ENCODE assay signal across 43 mouse cellular contexts in genomic region chr6:146995878-146996277, GRCm38 (mm10). TPM values are rescaled to one million over a fixed set of nuclear protein-coding genes. Genes with fewer than 3 reads are reported as not detected.
"Had no signal": no experiment of that assay in that cellular context is flagged by ENCODE, and none has a peak within 500 bp of the region (broad histone marks: within the 10 kb centered on the region; RNA-seq: fewer than 3 reads in every experiment).

No protein-coding gene starts in this region.

- H3K4me1 ChIP-seq: hindbrain, embryonic 10.5 days; hindbrain, embryonic 12.5 days; hindbrain, embryonic 13.5 days; hindbrain, embryonic 15.5 days; intestine, embryonic 15.5 days; kidney, embryonic 15.5 days had no signal

- H3K4me3 ChIP-seq: heart, embryonic 12.5 days; heart, embryonic 13.5 days; heart, embryonic 15.5 days; hindbrain, embryonic 10.5 days; hindbrain, embryonic 12.5 days; hindbrain, embryonic 13.5 days; hindbrain, embryonic 15.5 days; intestine, embryonic 15.5 days; kidney, embryonic 15.5 days; layer of hippocampus, adult 2 months had no signal

- H3K9me3 ChIP-seq: heart, embryonic 12.5 days; heart, embryonic 13.5 days; heart, embryonic 15.5 days; hindbrain, embryonic 10.5 days; hindbrain, embryonic 12.5 days; hindbrain, embryonic 13.5 days; hindbrain, embryonic 15.5 days; intestine, embryonic 15.5 days; kidney, embryonic 15.5 days had no signal

- ATAC-seq: hindbrain, embryonic 16.5 days; hindbrain, postnatal 0 days; inflammation-experienced regulatory T-cells, adult 6 months; intestine, embryonic 15.5 days; intestine, embryonic 16.5 days; intestine, postnatal 0 days had no signal

- H3K9ac ChIP-seq: heart, embryonic 12.5 days; heart, embryonic 13.5 days; heart, embryonic 15.5 days; hindbrain, embryonic 12.5 days; hindbrain, embryonic 13.5 days; hindbrain, embryonic 14.5 days; hindbrain, embryonic 15.5 days; intestine, embryonic 15.5 days; kidney, embryonic 15.5 days had no signal

- DNase-seq: heart, postnatal 10 days; heart, postnatal 36 days; heart, postnatal 4 days; kidney, adult 11 months; kidney, adult 18-20 months; kidney, adult 2 months; kidney, adult 8-10 months; kidney, adult 9 months; kidney, postnatal 10 days; kidney, postnatal 14 days; kidney, postnatal 25 days; kidney, postnatal 36 days; kidney, postnatal 4 days; layer of hippocampus, adult 9-11 months; layer of hippocampus, postnatal 36 days had no signal

- H3K27me3 ChIP-seq: heart, embryonic 12.5 days; heart, embryonic 13.5 days; heart, embryonic 15.5 days; hindbrain, embryonic 12.5 days; hindbrain, embryonic 13.5 days; hindbrain, embryonic 15.5 days; intestine, embryonic 15.5 days; kidney, embryonic 15.5 days had no signal

- H3K36me3 ChIP-seq: hindbrain, embryonic 12.5 days; hindbrain, embryonic 13.5 days; hindbrain, embryonic 15.5 days had no signal

- H3K4me2 ChIP-seq: heart, embryonic 11.5 days; heart, embryonic 12.5 days; heart, embryonic 13.5 days; heart, embryonic 15.5 days; hindbrain, embryonic 12.5 days; hindbrain, embryonic 13.5 days; hindbrain, embryonic 14.5 days; hindbrain, embryonic 15.5 days; intestine, embryonic 15.5 days; kidney, embryonic 15.5 days had no signal

- H3K27ac ChIP-seq: heart, embryonic 13.5 days; heart, embryonic 15.5 days; hindbrain, embryonic 10.5 days; hindbrain, embryonic 12.5 days; hindbrain, embryonic 13.5 days; hindbrain, embryonic 14.5 days; hindbrain, embryonic 15.5 days; hindbrain, postnatal 0 days; intestine, embryonic 15.5 days; kidney, embryonic 15.5 days; kidney, postnatal 0 days; layer of hippocampus, adult 2 months had no signal

RNA-seq across cellular contexts. Expression of gene Rep15, which starts 36.5 kb away (rescaled TPM):
- total RNA-seq: hematopoietic stem cell, adult 5-6 weeks; hindbrain, postnatal 0 days had no signal

RNA-seq across cellular contexts. Expression of gene 1700034J05Rik, which starts 41.7 kb away (rescaled TPM):
- total RNA-seq: heart, adult 8-10 months; heart, postnatal 10 days; heart, postnatal 25 days; heart, postnatal 36 days; heart, postnatal 4 days; hematopoietic stem cell, adult 5-6 weeks; hindbrain, postnatal 0 days; layer of hippocampus, adult 18-20 months; layer of hippocampus, adult 2 months; layer of hippocampus, adult 8-10 months; layer of hippocampus, postnatal 10 days; layer of hippocampus, postnatal 14 days; layer of hippocampus, postnatal 25 days; layer of hippocampus, postnatal 36 days; left cerebral cortex, adult 18-20 months had no signal
- polyA plus RNA-seq: hindbrain, embryonic 13.5 days; hindbrain, postnatal 0 days; intestine, postnatal 0 days; kidney, adult 2 months; large intestine, adult 2 months had no signal
